Mouse (Mus musculus): Measurements from ENCODE around the gene Gm10800.
"Not testable (repeated sequence)": the region's sequence is repeated elsewhere in the genome, so short reads cannot be mapped to it uniquely, and the experiment has no call there.

Gene Gm10800

GRCm38 (mm10) chr2:98667201-98667600, at the start of gene Gm10800:
Gene Gm10800 (minus strand): TSS chr2:98667301.
- DNase-seq (ENCODE audit: low read depth, low spot score), result not testable (repeated sequence)

DNA sequence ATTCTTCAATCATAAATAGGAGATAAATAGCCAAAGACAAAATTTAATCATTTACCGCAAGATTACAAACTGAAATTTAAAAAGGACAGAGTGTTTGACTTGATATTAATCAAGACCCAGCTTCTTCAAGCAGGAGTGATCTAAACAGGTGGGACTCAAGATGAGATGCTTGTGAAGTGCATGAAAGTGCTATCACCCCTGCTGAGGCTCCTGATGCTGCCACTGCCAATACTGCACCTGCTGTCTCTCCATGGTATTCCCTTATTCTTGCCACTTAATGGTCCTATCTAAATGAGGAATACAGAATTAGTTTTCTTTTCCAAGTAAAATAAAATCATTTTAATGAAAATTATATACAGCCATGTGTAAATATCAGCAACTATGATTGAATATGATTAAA, 30.4 kb upstream of the Gm10800 start:
- no peak for DNase-seq (ENCODE audit: low read depth, low spot score)

DNA sequence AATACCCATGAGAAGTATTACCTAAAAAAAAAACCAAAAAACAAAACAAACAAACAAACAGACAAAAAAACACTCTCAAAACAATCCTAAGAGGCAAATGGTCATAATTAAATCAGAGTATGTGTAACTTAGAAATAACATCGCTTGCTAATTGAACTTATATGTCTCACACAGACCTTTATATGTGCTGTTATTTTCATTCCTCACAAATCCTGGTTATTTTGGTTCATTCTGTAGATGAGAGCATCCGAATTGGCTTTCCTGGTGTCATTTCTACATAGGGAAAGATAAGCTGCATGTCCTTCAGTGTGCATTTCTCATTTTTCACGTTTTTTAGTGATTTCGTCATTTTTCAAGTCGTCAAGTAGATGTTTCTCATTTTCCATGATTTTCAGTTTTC, 5.2 kb downstream of the Gm10800 start, which contains the start of gene Gm10801:
Gm10801 (plus strand) TSS at position 301 of the 400 bp plus-strand sequence.
- not testable (repeated sequence) for DNase-seq (ENCODE audit: low read depth, low spot score)

All from c-Kit-negative CD71-positive TER-119-positive erythroid progenitor cells, embryonic 14.5 days (primary cell).